Mouse (Mus musculus): ENCODE measurements at regions not wholly inside any gene's neighbourhood (a gene's known extent, or its start where the extent isn't known, plus 50 kb on each side); places are given as distances from the start of the nearest gene placed in this dataset.

DNA sequence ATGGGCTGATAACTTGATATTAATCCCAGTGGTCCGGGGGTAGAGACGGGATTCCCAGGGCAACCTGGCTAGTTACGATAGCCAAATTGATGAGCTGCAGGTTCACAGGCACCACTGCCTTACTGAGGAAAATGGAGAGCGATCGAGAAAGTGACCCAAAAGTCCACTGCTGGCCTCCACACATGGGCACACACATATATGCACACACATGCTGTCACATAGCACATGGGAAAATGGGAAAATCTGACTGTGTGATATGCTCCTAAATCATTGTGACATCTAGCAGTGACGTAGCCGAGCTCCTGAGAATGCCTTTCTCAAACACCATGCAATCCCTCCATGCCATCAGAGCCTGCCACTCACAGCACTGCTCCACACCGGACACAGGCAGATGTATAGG lies 83.8 kb upstream of the Cpsf6 start:
- 80% methylated on average over 8 of the region's 8 CpGs for WGBS
- TF ChIP-seq CTCF (IDR thresholded peaks at IDR 0.05; ENCODE audit: control insufficient read depth, insufficient read depth, low read length) (no peak), POLR2A (IDR thresholded peaks at IDR 0.05; ENCODE audit: borderline replicate concordance, control insufficient read depth, low read depth, low read length) (no peak)
- Histone ChIP-seq H3K27ac (ENCODE audit: control insufficient read depth, insufficient read depth, low read depth, low read length, poor library complexity) (no peak overlapping the region), H3K4me1 (ENCODE audit: control insufficient read depth, insufficient read depth, low read length) (no peaks in the 10 kb centered on the region), H3K4me3 (replicated peaks; ENCODE audit: control insufficient read depth, low read depth, low read length) (no peak overlapping the region)

GRCm38 (mm10) chr10:117462921-117463320 lies 83.1 kb upstream of the Cpsf6 start:
- Histone ChIP-seq H3K4me3 (replicated peaks; ENCODE audit: control insufficient read depth, low read depth, low read length) (no peak overlapping the region), H3K27ac (ENCODE audit: control insufficient read depth, insufficient read depth, low read depth, low read length, poor library complexity) (no peak overlapping the region), H3K4me1 (ENCODE audit: control insufficient read depth, insufficient read depth, low read length) (no peaks in the 10 kb centered on the region)
- TF ChIP-seq POLR2A (IDR thresholded peaks at IDR 0.05; ENCODE audit: borderline replicate concordance, control insufficient read depth, low read depth, low read length) (no peak), CTCF (IDR thresholded peaks at IDR 0.05; ENCODE audit: control insufficient read depth, insufficient read depth, low read length) (no peak)
- WGBS: 92% methylated on average over 4 of the region's 4 CpGs

- 60% methylated on average over 11 of the region's 11 CpGs for WGBS
- TF ChIP-seq CTCF (IDR thresholded peaks at IDR 0.05; ENCODE audit: control insufficient read depth, insufficient read depth, low read length): no peak
- no peak for TF ChIP-seq POLR2A (IDR thresholded peaks at IDR 0.05; ENCODE audit: borderline replicate concordance, control insufficient read depth, low read depth, low read length)
- Histone ChIP-seq H3K4me3 (replicated peaks; ENCODE audit: control insufficient read depth, low read depth, low read length) (no peak overlapping the region), H3K27ac (ENCODE audit: control insufficient read depth, insufficient read depth, low read depth, low read length, poor library complexity) (no peak overlapping the region), H3K4me1 (ENCODE audit: control insufficient read depth, insufficient read depth, low read length) (no peaks in the 10 kb centered on the region)
Observed at GRCm38 (mm10) chr10:117461791-117462516, 82.1 kb upstream of the Cpsf6 start.

GRCm38 (mm10) chr10:117461261-117461660 lies 81.4 kb upstream of the Cpsf6 start:
- Histone ChIP-seq H3K4me3 (replicated peaks; ENCODE audit: control insufficient read depth, low read depth, low read length) (no peak overlapping the region), H3K4me1 (ENCODE audit: control insufficient read depth, insufficient read depth, low read length) (no peaks in the 10 kb centered on the region), H3K27ac (ENCODE audit: control insufficient read depth, insufficient read depth, low read depth, low read length, poor library complexity) (no peak overlapping the region)
- TF ChIP-seq CTCF (IDR thresholded peaks at IDR 0.05; ENCODE audit: control insufficient read depth, insufficient read depth, low read length): no peak
- TF ChIP-seq POLR2A (IDR thresholded peaks at IDR 0.05; ENCODE audit: borderline replicate concordance, control insufficient read depth, low read depth, low read length): no peak
- WGBS: 80% methylated on average over 4 of the region's 4 CpGs

- WGBS: 86% methylated on average over 6 of the region's 6 CpGs
- H3K4me3 ChIP-seq (replicated peaks; ENCODE audit: control insufficient read depth, low read depth, low read length): no peak overlapping the region
- no peaks in the 10 kb centered on the region for H3K4me1 ChIP-seq (ENCODE audit: control insufficient read depth, insufficient read depth, low read length)
- TF ChIP-seq CTCF (IDR thresholded peaks at IDR 0.05; ENCODE audit: control insufficient read depth, insufficient read depth, low read length) (no peak), POLR2A (IDR thresholded peaks at IDR 0.05; ENCODE audit: borderline replicate concordance, control insufficient read depth, low read depth, low read length) (no peak)
- no peak overlapping the region for H3K27ac ChIP-seq (ENCODE audit: control insufficient read depth, insufficient read depth, low read depth, low read length, poor library complexity)
Observed at GRCm38 (mm10) chr10:117460366-117460730, 80.5 kb upstream of the Cpsf6 start.

DNA sequence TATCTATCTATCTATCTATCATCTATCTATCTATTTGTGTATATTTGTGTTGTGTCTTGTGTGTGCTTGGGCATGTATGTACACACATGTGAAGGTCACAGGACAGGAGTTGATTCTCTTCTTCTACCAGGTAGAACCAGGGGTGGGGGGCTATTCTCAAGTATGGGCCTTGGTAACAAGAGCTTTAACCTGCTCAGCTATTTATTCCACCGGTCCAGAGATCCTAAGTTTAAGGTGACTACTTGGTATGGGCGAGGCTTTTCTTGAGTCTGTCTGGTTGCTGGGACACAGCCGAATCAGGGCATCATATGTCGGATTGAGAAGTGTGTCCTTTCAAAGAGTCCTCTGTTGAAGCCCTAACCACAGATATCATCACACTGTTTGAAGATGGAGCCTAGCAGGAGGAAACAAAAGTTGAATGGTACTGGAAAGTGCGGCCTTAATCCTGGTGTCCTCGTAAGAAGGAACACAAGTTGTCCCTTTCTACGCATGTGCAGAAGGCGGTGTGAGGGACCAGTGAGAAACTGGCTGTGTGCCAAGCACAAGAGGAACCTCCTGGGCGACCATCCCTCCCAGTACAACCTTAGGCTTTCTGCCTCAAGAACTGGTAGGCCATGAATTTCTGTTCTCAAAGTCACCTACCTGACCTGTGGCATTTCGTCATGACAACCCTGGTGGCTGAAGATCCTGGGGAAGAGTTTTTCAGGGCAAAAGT lies 80.0 kb upstream of the Cpsf6 start:
- Histone ChIP-seq H3K4me3 (replicated peaks; ENCODE audit: control insufficient read depth, low read depth, low read length) (no peak overlapping the region), H3K27ac (ENCODE audit: control insufficient read depth, insufficient read depth, low read depth, low read length, poor library complexity) (no peak overlapping the region), H3K4me1 (ENCODE audit: control insufficient read depth, insufficient read depth, low read length) (no peaks in the 10 kb centered on the region)
- 70% methylated on average over 10 of the region's 10 CpGs for WGBS
- TF ChIP-seq CTCF (IDR thresholded peaks at IDR 0.05; ENCODE audit: control insufficient read depth, insufficient read depth, low read length) (no peak), POLR2A (IDR thresholded peaks at IDR 0.05; ENCODE audit: borderline replicate concordance, control insufficient read depth, low read depth, low read length) (no peak)

DNA sequence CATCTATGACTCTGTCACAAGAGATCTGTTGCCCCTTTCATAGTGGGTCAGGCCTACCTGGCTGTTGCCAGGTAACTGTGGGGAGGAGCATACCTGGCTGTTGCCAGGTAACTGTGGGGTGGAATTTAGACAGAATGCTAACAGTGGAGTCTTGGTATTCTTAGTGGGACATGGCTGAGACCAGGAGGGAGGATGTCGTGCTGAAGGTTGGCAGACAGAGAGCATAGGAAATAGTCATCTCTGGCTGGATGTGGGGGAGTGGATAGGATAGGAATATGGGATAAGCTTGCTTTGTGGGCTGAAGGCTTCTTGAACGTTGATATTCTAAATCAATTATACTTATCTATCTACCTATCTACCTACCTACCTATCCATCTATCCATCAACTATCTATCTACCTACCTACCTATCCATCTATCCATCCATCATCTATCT lies 79.2 kb upstream of the Cpsf6 start:
- 78% methylated on average over 2 of the region's 2 CpGs for WGBS
- Histone ChIP-seq H3K4me3 (replicated peaks; ENCODE audit: control insufficient read depth, low read depth, low read length) (no peak overlapping the region), H3K27ac (ENCODE audit: control insufficient read depth, insufficient read depth, low read depth, low read length, poor library complexity) (no peak overlapping the region), H3K4me1 (ENCODE audit: control insufficient read depth, insufficient read depth, low read length) (no peaks in the 10 kb centered on the region)
- TF ChIP-seq CTCF (IDR thresholded peaks at IDR 0.05; ENCODE audit: control insufficient read depth, insufficient read depth, low read length) (no peak), POLR2A (IDR thresholded peaks at IDR 0.05; ENCODE audit: borderline replicate concordance, control insufficient read depth, low read depth, low read length) (no peak)

- Histone ChIP-seq H3K27ac (ENCODE audit: control insufficient read depth, insufficient read depth, low read depth, low read length, poor library complexity) (no peak overlapping the region), H3K4me1 (ENCODE audit: control insufficient read depth, insufficient read depth, low read length) (no peaks in the 10 kb centered on the region), H3K4me3 (replicated peaks; ENCODE audit: control insufficient read depth, low read depth, low read length) (no peak overlapping the region)
- WGBS: 71% methylated on average over 11 of the region's 11 CpGs
- TF ChIP-seq POLR2A (IDR thresholded peaks at IDR 0.05; ENCODE audit: borderline replicate concordance, control insufficient read depth, low read depth, low read length) (no peak), CTCF (IDR thresholded peaks at IDR 0.05; ENCODE audit: control insufficient read depth, insufficient read depth, low read length) (no peak)
Observed at GRCm38 (mm10) chr10:117458271-117459040, 78.6 kb upstream of the Cpsf6 start.

All from bone marrow, adult 2 months (tissue).